Mouse (Mus musculus) lung, postnatal 4 days (tissue): ENCODE results near the gene Smg5.
"Not testable (repeated sequence)": the region's sequence is repeated elsewhere in the genome, so short reads cannot be mapped to it uniquely, and the experiment has no call there.

Experiments used
- DNase-seq, 2 experiments: peaks; one replicate each; pipeline ENCODE4 v3.0.0; 2021

Gene Smg5

DNA sequence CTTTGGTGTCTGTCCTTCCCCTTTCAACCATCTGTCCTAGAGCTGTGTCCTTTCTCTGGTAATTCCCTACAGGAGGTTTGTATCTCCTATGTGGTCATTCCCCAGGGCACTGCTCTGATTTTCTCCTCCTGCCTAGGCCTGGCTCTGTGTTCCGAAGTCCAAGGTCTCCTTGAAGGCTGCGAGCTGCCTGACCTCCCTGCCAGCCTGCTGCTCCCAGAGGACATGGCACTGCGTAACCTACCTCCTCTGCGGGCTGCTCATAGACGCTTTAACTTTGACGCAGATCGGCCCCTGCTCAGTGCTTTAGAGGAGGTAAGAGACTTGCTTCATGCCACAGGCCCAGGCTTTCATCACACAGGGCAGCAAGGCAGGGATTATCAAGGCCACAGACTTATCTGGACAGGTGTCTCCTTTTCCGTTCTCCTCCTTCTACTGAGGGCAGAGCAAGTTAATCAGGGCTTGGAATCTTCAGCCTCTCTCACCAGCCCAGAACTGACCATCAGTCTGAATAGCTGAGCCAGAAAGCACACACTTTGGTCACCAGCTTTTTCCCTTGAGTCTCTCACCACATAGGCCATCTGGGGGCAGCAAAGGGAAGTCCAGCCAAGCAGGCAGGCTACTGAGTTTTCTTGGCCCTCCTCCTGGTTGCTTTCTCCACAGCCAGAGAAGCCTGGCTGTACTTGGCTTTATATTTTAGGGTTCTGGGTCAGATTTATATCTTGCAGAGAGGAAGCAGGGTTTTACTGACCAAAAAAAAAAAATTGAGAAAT lies 18.5 kb downstream of the Smg5 start:
- no peak for DNase-seq

DNA sequence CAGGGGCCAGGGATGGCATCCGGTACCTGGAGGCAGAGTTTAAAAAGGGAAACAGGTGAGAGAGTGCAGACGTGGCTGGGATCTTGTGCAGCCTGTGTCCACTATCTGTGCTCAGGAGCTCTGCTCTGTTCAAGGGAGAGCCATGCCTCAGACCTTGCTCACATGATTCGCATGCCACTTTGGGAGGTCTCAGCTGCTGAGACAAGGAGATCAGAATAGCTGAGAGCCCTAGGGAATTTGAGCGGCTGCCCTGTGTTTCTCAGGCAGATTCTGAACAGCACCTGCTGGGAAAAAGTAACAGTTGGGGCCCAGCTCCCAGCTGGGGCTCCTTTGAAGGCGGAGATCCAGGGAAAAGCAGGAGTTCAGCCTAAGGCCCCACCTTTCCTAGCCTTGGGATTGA lies 23.5 kb downstream of the Smg5 start:
- no peak for DNase-seq

DNA sequence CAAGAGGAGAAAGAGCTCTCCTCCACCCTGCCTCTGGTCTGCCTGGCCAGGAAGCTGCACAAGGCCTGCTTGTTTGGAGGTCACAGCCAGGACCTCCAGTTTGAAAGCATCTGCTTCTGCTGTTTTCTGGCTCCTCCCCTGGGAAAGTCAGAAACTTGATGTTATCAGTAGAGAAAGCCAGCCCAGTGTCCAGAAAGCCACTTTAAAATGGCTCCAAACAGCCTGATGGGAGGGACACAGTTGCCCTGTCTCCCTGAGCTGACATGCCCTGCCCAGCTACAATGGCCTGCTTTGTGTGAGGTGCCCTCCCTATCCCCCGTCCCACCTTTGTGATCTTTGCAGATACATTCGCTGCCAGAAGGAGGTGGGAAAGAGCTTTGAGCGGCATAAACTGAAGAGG lies 23.9 kb downstream of the Smg5 start:
- no peak for DNase-seq

DNA sequence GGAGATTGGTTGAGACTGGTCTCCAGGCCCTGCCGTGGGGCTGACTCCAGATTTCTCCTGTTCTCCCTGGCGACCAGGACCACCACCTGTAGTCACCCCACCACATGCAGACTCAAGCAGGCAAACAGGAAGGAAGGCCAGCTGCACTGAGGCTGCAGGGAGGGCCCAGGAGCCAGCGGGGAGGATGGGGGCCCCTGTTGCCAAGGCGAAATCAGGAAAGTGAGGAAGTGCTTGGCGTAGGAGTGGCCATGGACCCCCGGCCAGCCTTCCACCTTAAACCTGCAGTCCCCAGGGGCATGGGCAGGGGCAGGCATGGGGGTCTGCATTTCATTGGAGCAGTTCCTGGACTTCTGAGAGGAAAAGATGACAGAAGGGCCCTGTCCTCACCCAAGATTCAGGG lies 25.0 kb downstream of the Smg5 start:
- no peak for DNase-seq

DNA sequence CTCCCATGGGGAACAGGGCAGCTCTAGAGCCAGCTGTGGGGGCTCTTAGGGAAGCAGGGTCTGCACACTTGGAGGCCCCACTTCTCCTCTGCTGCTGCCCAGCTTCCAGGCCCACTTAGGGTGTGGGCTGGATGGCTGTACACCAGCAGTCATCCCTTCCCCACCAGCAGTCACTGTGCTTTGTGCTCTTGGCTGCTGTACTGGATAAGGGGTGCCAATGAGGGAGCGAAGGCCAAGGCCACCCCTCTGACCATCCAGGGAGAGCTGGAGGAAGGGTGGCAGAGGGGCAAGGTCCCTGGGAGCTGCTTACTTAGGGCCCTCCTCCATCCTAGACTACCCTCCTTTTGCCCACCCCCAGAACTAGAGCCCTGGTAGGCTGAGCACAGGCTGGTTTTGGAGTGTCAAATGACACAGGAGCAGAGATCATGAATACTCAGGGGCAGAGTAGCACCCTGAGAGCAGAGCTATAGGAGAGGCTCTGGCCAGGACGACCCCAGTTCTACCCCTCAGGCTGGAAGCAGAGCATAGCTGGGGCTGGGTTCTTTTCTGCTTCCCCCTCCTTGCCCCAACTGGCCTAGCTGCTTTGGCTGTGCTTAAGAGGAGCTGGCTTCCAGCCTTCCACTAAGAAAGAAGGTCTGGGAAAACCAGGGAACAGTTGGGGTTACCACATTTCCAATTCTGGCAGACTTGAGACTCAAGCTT lies 25.7 kb downstream of the Smg5 start:
- DNase-seq: no peak

DNA sequence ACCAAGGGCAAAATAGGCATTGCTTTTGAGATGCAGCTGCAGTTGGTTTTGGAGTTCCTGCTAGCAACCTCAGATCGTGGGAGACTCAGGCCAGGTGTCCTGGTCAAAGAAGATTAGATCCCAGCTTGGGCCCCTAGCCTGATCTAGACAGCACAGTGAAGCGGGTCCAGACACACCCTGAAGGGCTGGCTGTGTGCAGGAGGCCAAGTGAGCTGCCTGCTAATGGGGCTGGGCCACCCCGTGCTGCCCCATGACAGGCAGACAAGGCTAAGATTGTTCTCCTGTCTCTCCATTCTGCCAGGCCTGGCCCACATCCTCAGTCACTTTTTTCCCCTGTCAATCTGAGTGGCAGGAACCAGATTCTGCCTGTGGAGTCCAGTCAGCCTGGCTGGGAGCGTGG lies 27.6 kb downstream of the Smg5 start:
- peak in 1 of 2 experiments; percentile 45 for DNase-seq

DNA sequence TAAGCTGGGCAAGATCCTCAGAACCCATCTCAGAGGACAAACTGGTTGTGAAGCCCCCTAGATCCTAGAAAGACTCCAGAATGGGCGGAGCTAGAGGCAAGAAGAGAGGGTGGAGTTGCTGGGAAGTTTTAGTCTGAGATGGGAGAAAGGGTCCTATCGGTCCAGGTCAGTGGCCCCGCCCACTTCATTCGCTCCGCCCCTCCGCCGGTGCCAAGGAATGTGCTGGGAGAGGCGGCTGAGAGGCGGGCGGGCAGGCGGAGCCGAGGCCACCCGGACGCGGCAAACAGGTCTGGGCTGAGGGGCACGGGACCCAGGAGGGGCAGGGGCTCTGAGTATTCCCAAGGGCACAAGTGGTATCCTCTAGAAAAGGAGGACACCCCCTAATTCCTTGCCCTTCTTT lies 28.3 kb downstream of the Smg5 start, which contains the start of gene Paqr6:
Gene Paqr6 (plus strand): TSS at position 248 of the 400 bp plus-strand sequence.
- DNase-seq: peak; percentile 83 to 86

DNA sequence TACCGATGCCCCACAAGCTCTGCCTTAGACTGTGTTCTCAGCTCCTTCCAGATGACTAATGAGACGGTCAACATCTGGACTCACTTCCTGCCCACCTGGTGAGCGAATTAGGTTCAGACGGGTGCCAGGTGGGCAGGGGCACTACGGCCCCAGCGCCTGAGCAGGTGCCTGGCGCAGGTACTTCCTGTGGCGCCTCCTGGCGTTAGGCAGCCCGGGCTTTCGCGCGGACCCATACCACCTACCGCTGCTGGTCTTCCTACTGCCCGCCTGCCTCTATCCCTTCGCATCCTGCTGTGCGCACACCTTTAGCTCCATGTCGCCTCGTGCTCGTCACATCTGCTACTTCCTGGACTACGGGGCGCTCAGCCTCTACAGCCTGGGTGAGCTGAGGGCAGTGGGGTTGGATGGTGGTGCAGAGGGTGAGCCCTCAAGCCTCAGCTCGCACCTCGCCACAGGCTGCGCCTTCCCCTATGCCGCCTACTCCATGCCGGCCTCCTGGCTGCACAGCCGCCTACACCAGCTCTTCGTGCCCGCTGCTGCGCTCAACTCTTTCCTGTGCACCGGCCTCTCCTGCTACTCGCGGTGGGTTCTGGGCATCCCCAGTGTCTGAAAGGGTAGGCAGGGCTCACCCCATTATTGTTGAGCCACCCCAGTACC lies 29.8 kb downstream of the Smg5 start:
- no peak for DNase-seq

DNA sequence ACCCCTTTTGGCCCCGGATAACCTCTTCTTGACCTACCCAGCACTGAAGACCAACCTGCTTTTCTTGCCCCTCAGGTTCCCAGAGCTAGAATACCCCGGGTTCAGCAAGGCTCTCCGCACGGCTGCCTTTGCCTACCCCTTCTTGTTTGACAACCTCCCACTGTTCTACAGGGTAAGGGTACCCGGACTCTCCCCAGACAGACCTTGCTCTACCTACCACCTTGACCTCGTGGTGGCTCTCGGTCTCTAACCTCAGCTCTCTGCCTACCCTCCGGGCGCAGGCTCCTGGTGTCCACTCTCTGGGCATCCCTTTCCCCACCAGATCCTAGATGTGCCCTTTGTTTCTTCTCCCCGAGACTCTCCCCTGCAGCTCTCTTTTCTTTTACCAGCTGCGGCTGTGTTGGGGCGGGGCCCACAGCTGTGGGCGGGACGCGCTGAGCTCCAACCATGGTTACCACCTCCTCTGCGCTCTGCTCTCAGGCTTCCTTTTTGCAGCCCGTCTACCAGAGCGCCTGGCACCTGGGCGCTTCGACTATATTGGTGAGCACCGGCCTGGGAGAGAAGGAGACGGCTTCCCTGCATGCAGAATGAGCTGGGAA lies 30.9 kb downstream of the Smg5 start:
- peak; percentile 60 for DNase-seq

DNA sequence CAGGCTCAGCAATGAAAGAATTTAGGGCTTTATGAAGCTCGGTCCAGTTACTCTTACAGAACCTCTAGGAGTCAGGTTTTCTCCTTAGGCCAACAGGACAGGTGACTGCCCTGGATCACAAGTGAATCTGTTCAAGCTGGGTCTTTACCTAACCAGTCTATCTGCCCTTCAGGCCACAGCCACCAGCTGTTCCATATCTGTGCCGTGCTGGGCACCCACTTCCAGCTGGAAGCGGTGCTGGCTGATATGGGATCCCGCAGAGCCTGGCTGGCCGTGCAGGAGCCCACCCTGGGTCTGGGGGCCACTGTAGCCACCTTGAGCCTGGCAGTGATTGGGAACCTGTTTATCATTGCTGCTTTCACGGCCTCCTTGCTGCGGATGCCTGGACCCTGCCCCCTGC lies 31.5 kb downstream of the Smg5 start:
- DNase-seq: not testable (repeated sequence)

DNA sequence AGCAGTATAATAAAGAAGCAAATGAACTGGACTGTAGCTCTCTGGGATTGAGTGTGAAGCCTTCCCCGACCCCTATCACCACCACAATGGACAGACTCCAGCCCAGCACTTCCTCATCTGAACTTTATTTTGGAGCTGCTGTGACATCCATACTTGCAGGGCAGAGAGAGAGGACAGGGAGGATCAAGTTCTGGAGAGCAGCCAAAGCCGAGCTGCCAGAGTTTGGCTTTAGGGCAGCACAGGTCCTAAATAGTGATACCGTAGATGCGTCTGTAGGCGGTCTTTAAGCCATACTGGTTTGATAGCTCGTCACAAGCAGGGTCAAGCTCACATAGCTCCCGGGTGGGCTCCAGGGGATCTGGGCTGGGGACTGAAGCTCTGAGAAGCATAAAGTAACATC lies 32.5 kb downstream of the Smg5 start:
- DNase-seq: not testable (repeated sequence)

DNA sequence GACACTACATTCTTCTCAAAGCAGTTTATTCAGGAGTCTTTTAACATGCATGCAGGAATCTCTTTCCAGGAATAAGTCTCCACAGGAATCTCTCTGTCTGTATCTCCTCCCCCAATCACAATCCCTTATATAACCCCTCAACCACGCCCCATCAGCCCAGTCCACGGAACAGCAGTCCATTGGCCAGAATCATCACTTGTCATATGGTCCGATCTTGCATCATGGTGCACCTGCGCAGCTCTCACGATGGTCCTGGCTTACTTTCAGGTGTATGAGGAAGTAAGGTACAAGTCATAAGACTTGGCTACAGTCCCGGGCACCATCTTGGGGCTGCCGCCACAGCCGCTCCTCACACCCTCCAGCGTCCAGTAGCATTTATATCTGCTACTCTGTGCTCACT lies 36.6 kb downstream of the Smg5 start, which contains the start of gene Bglap3:
Gene Bglap3 (minus strand): TSS at position 101 of the 400 bp plus-strand sequence.
- not testable (repeated sequence) for DNase-seq

DNA sequence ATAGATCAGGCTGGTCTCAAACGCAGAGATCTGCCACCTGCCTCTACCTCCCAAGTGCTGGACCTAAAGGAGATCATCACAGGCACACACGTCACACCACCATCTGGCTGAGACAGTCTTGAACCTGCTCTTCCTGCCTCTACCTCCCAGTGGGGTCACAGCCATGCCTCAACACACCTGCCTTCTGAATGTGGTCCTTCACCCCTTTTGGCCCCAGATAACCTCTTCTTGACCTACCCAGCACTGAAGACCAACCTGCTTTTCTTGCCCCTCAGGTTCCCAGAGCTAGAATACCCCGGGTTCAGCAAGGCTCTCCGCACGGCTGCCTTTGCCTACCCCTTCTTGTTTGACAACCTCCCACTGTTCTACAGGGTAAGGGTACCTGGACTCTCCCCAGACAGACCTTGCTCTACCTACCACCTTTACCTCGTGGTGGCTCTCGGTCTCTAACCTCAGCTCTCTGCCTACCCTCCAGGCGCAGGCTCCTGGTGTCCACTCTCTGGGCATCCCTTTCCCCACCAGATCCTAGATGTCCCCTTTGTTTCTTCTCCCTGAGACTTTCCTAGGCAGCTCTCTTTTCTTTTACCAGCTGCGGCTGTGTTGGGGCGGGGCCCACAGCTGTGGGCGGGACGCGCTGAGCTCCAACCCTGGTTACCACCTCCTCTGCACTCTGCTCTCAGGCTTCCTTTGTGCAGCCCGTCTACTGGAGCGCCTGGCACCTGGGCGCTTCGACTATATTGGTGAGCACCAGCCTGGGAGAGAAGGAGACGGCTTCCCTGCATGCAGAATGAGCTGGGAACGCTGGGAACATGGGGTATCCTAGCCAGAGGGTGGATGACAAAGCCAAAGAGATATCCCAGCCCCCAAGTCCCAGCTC lies 39.9 kb downstream of the Smg5 start:
- not testable (repeated sequence) for DNase-seq

DNA sequence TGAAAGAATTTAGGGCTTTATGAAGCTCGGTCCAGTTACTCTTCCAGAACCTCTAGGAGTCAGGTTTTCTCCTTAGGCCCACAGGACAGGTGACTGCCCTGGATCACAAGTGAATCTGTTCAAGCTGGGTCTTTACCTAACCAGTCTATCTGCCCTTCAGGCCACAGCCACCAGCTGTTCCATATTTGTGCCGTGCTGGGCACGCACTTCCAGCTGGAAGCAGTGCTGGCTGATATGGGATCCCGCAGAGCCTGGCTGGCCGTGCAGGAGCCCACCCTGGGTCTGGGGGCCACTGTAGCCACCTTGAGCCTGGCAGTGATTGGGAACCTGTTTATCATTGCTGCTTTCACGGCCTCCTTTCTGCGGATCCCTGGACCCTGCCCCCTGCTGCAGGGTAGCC lies 40.6 kb downstream of the Smg5 start:
- not testable (repeated sequence) for DNase-seq

DNA sequence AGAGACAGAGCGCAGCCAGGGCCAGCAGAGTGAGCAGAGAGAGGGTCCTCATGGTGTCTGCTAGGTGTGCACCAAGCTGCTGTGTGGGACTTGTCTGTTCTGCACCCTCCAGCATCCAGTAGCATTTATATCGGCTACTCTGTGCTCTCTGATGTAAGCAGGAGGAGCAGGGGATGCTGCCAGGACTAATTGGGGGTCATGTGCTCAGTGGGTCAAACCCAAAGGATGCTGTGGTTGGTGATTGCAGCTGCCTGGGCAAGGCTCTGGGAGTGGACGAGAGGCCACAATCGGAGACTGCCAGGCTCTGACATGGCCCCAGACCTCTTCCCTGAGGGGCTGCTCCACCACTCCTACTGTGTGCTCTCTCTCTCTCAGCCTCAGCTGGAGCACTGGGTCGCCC lies 42.5 kb downstream of the Smg5 start, which contains the start of gene Bglap2:
Gene Bglap2 (minus strand): TSS at position 101 of the 400 bp plus-strand sequence.
- not testable (repeated sequence) for DNase-seq

DNA sequence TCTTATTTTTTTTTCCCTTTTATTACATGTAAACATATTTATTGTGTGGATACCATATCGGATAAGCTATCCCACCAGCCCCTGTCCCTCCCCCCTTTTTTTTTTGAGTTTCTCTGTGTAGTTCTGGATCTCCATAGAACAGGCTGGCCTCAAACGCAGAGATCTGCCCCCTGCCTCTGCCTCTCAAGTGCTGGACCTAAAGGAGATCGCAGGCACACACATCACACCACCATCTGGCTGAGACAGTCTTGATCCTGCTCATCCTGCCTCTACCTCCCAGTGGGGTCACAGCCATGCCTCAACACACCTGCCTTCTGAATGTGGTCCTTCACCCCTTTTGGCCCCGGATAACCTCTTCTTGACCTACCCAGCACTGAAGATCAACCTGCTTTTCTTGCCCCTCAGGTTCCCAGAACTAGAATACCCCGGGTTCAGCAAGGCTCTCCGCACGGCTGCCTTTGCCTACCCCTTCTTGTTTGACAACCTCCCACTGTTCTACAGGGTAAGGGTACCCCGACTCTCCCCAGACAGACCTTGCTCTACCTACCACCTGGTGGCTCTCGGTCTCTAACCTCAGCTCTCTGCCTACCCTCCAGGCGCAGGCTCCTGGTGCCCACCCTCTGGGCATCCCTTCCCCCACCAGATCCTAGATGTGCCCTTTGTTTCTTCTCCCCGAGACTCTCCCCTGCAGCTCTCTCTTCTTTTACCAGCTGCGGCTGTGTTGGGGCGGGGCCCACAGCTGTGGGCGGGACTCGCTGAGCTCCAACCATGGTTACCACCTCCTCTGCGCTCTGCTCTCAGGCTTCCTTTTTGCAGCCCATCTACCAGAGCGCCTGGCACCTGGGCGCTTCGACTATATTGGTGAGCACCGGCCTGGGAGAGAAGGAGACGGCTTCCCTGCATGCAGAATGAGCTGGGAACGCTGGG lies 45.6 kb downstream of the Smg5 start:
- DNase-seq: peak in 1 of 2 experiments; percentile 38

DNA sequence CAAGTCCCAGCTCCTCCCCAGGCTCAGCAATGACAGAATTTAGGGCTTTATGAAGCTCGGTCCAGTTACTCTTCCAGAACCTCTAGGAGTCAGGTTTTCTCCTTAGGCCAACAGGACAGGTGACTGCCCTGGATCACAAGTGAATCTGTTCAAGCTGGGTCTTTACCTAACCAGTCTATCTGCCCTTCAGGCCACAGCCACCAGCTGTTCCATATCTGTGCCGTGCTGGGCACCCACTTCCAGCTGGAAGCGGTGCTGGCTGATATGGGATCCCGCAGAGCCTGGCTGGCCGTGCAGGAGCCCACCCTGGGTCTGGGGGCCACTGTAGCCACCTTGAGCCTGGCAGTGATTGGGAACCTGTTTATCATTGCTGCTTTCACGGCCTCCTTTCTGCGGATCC lies 46.3 kb downstream of the Smg5 start:
- DNase-seq: not testable (repeated sequence)

DNA sequence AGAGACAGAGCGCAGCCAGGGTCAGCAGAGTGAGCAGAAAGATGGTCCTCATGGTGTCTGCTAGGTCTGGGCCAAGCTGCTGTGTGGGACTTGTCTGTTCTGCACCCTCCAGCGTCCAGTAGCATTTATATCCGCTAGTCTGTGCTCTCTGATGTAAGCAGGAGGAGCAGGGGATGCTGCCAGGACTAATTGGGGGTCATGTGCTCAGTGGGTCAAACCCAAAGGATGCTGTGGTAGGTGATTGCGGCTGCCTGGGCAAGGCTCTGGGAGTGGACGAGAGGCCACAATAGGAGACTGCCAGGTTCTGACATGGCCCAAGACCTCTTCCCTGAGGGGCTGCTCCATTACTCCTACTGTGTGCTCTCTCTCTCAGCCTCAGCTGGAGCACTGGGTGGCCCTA lies 48.3 kb downstream of the Smg5 start, which contains the start of gene Bglap:
Gene Bglap (minus strand): TSS at position 101 of the 400 bp plus-strand sequence.
- DNase-seq: no peak

DNA sequence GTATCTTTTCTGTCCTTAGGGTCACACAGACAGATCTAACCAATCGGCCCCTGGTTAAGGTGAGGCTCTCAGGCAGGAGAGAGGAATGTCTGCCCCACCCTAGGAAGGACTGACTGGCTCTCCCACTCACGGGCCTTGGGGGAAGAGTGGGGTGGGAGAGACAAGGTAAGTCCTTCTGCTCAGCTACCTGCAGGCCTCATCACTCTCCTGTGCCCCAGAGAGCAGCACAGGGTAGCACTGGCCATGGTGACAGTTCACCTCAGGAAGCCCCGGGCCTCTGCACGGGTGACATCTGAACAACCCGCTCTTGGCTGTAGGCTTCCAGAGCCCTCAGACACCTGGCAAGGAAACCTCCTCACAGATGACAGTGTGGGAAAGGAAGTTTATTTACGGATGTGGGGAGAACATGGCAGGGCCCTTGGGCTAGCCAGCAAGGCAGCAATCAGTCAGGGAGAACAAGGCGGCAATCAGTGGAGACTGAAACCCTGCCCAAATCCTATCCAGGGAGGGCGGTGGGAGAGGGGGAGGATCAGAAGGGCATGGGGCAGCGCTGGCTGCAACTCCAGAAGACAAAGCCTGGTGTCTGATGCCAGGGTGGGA lies 57.8 kb downstream of the Smg5 start:
- no peak for DNase-seq

DNA sequence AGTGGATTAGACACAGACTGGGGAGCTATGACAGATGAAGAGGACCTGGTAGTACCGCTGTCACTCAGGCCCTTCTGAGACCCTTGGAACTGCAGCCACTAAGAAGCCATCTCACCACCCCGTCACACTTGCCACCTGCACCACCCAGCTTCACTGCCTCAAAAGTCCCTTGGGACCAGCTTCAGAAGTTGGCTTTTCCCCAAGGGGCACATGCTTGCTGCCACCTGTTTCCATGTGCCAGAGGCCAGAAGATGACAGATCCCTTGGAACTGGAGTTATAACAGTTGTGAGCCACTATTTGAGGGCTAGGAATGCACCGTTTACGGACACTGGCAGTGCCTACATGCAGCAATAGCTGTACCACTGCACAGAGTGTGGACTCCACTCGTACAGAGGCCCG lies 59.2 kb downstream of the Smg5 start:
- no peak for DNase-seq
